Mouse (Mus musculus): Measurements from ENCODE around the gene 4921507P07Rik. TPM values are rescaled to one million over a fixed set of nuclear protein-coding genes. Genes with fewer than 3 reads are reported as not detected.
"Not testable (repeated sequence)": the region's sequence is repeated elsewhere in the genome, so short reads cannot be mapped to it uniquely, and the experiment has no call there.

4921507P07Rik gene
- polyA plus RNA-seq, 1 experiment from 2014 or later = 0.65 TPM

GRCm38 (mm10) chr6:50566997-50567255, 29.5 kb downstream of the 4921507P07Rik start:
- H3K4me1 ChIP-seq (ENCODE audit: control insufficient read depth, insufficient read depth, low read length) = no peaks in the 10 kb centered on the region
- peak; percentile 52 for DNase-seq (ENCODE audit: low spot score)

GRCm38 (mm10) chr6:50566141-50566996, 30.1 kb downstream of the 4921507P07Rik start, which contains the start of gene Cycs:
TSS of gene Cycs (minus strand) at chr6:50566538.
- Histone ChIP-seq H3K27ac (replicated peaks; ENCODE audit: low read depth, low read length) (peak within 1 kb of the TSS; percentile 85), H3K27me3 (replicated peaks; ENCODE audit: control insufficient read depth, insufficient read depth, low read length) (no peaks in the 10 kb centered on the region)
- under 1% methylated on average over 43 of the region's 78 CpGs for WGBS

More at GRCm38 (mm10) chr6:50566997-50567255, 29.5 kb downstream of the 4921507P07Rik start:
- H3K36me3 ChIP-seq (ENCODE audit: control insufficient read depth, insufficient read depth, low read length) = peaks cover 12% of the 10 kb centered on the region
- H3K27me3 ChIP-seq (replicated peaks; ENCODE audit: control insufficient read depth, insufficient read depth, low read length) = no peaks in the 10 kb centered on the region
- peak overlapping the region; percentile 79 for H3K9ac ChIP-seq (ENCODE audit: low read depth, low read length)
- 13% methylated on average over 6 of the region's 6 CpGs for WGBS
- H3K4me3 ChIP-seq (ENCODE audit: low read depth, low read length) = peak overlapping the region; percentile 66
- H3K9me3 ChIP-seq (ENCODE audit: control insufficient read depth, low read length) = no peaks in the 10 kb centered on the region
- no peak for ATAC-seq (ENCODE audit: low read depth)
- H3K27ac ChIP-seq (replicated peaks; ENCODE audit: low read depth, low read length) = peak overlapping the region; percentile 85
- H3K4me2 ChIP-seq (ENCODE audit: low read depth, low read length) = peak overlapping the region; percentile 59

GRCm38 (mm10) chr6:50563651-50564050, 32.8 kb downstream of the 4921507P07Rik start:
- Histone ChIP-seq H3K9ac (ENCODE audit: low read depth, low read length) (no peak overlapping the region), H3K36me3 (ENCODE audit: control insufficient read depth, insufficient read depth, low read length) (peaks cover 12% of the 10 kb centered on the region), H3K4me2 (ENCODE audit: low read depth, low read length) (no peak overlapping the region), H3K9me3 (ENCODE audit: control insufficient read depth, low read length) (no peaks in the 10 kb centered on the region), H3K4me1 (ENCODE audit: control insufficient read depth, insufficient read depth, low read length) (no peaks in the 10 kb centered on the region), H3K27me3 (replicated peaks; ENCODE audit: control insufficient read depth, insufficient read depth, low read length) (no peaks in the 10 kb centered on the region), H3K4me3 (ENCODE audit: low read depth, low read length) (no peak overlapping the region), H3K27ac (replicated peaks; ENCODE audit: low read depth, low read length) (no peak overlapping the region)
- WGBS = 95% methylated on average over 3 of the region's 3 CpGs
- no peak for ATAC-seq (ENCODE audit: low read depth)
- DNase-seq (ENCODE audit: low spot score) = no peak

More at GRCm38 (mm10) chr6:50566141-50566996, 30.1 kb downstream of the 4921507P07Rik start, which contains the start of gene Cycs:
- ATAC-seq (ENCODE audit: low read depth) (peak; percentile 98), DNase-seq (ENCODE audit: low spot score) (peak; percentile 99)
- Histone ChIP-seq H3K4me3 (ENCODE audit: low read depth, low read length) (peak within 1 kb of the TSS; percentile 66), H3K9me3 (ENCODE audit: control insufficient read depth, low read length) (no peaks in the 10 kb centered on the region), H3K4me1 (ENCODE audit: control insufficient read depth, insufficient read depth, low read length) (no peaks in the 10 kb centered on the region), H3K9ac (ENCODE audit: low read depth, low read length) (peak within 1 kb of the TSS; percentile 88), H3K36me3 (ENCODE audit: control insufficient read depth, insufficient read depth, low read length) (peaks cover 12% of the 10 kb centered on the region), H3K4me2 (ENCODE audit: low read depth, low read length) (peak within 1 kb of the TSS; percentile 88)

GRCm38 (mm10) chr6:50562421-50562820, 34.0 kb downstream of the 4921507P07Rik start:
- no peaks in the 10 kb centered on the region for H3K4me1 ChIP-seq (ENCODE audit: control insufficient read depth, insufficient read depth, low read length)
- no peak overlapping the region for H3K27ac ChIP-seq (replicated peaks; ENCODE audit: low read depth, low read length)
- no peak overlapping the region for H3K9ac ChIP-seq (ENCODE audit: low read depth, low read length)
- H3K36me3 ChIP-seq (ENCODE audit: control insufficient read depth, insufficient read depth, low read length) = peaks cover 12% of the 10 kb centered on the region
- no peak overlapping the region for H3K4me3 ChIP-seq (ENCODE audit: low read depth, low read length)
- H3K4me2 ChIP-seq (ENCODE audit: low read depth, low read length) = no peak overlapping the region
- no peaks in the 10 kb centered on the region for H3K9me3 ChIP-seq (ENCODE audit: control insufficient read depth, low read length)
- no peak for DNase-seq (ENCODE audit: low spot score)
- no peaks in the 10 kb centered on the region for H3K27me3 ChIP-seq (replicated peaks; ENCODE audit: control insufficient read depth, insufficient read depth, low read length)
- WGBS = 83% methylated on average over 4 of the region's 4 CpGs
- ATAC-seq (ENCODE audit: low read depth) = no peak

DNA sequence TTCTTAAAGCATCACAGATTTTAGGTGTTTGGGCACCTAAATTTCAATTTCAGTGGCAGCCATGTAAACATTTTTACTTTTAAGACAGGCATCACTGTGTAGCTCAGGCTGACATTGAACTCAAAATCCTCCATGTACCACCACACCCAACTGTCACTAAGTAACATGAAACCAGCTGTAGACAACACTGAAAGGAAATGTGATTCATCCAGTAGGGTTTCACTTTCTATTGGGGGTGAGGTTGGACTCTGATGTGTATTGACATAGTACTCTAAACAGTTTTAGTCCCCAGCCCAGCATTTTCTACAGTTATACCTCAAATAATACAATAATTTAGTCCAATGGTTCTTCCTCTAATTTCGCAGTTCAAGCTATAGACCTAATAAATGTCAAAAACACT, 35.7 kb downstream of the 4921507P07Rik start:
- H3K4me3 ChIP-seq (ENCODE audit: low read depth, low read length) = no peak overlapping the region
- ATAC-seq (ENCODE audit: low read depth) (no peak), DNase-seq (ENCODE audit: low spot score) (no peak)
- 95% methylated on average over 1 of the region's 1 CpGs for WGBS
- no peaks in the 10 kb centered on the region for H3K4me1 ChIP-seq (ENCODE audit: control insufficient read depth, insufficient read depth, low read length)
- H3K36me3 ChIP-seq (ENCODE audit: control insufficient read depth, insufficient read depth, low read length) = peaks cover 12% of the 10 kb centered on the region
- no peaks in the 10 kb centered on the region for H3K27me3 ChIP-seq (replicated peaks; ENCODE audit: control insufficient read depth, insufficient read depth, low read length)
- H3K9ac ChIP-seq (ENCODE audit: low read depth, low read length) = no peak overlapping the region
- H3K27ac ChIP-seq (replicated peaks; ENCODE audit: low read depth, low read length) = no peak overlapping the region
- H3K4me2 ChIP-seq (ENCODE audit: low read depth, low read length) = no peak overlapping the region
- no peaks in the 10 kb centered on the region for H3K9me3 ChIP-seq (ENCODE audit: control insufficient read depth, low read length)

GRCm38 (mm10) chr6:50558877-50559276, 37.6 kb downstream of the 4921507P07Rik start:
- Histone ChIP-seq H3K27ac (replicated peaks; ENCODE audit: low read depth, low read length) (no peak overlapping the region), H3K9me3 (ENCODE audit: control insufficient read depth, low read length) (no peaks in the 10 kb centered on the region), H3K27me3 (replicated peaks; ENCODE audit: control insufficient read depth, insufficient read depth, low read length) (no peaks in the 10 kb centered on the region), H3K4me2 (ENCODE audit: low read depth, low read length) (no peak overlapping the region), H3K9ac (ENCODE audit: low read depth, low read length) (no peak overlapping the region), H3K4me1 (ENCODE audit: control insufficient read depth, insufficient read depth, low read length) (no peaks in the 10 kb centered on the region), H3K36me3 (ENCODE audit: control insufficient read depth, insufficient read depth, low read length) (peaks cover 8% of the 10 kb centered on the region), H3K4me3 (ENCODE audit: low read depth, low read length) (no peak overlapping the region)
- ATAC-seq (ENCODE audit: low read depth) (no peak), DNase-seq (ENCODE audit: low spot score) (no peak)
- WGBS = 80% methylated on average over 4 of the region's 4 CpGs

DNA sequence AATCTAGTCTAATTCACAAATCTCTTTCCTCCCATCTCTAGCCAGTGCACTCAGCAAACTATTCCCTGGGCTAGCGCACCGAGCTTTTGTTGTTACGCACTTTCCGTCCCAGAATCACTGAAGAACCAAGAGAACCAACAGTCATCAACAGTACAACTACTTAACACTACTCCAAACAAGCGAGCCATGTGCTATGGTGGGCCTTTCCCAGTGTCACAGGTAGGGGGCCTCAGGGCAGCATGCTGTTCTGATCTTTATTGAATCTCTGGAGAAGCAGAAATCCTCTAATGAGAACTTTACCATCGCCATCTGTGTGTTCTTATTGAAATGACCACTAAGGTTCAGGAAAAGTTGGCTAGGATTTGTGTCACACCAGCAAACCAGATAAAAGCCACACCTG, 38.9 kb downstream of the 4921507P07Rik start:
- ATAC-seq (ENCODE audit: low read depth) (no peak), DNase-seq (ENCODE audit: low spot score) (no peak)
- Histone ChIP-seq H3K36me3 (ENCODE audit: control insufficient read depth, insufficient read depth, low read length) (no peaks in the 10 kb centered on the region), H3K4me2 (ENCODE audit: low read depth, low read length) (no peak overlapping the region), H3K4me1 (ENCODE audit: control insufficient read depth, insufficient read depth, low read length) (no peaks in the 10 kb centered on the region), H3K27ac (replicated peaks; ENCODE audit: low read depth, low read length) (no peak overlapping the region), H3K27me3 (replicated peaks; ENCODE audit: control insufficient read depth, insufficient read depth, low read length) (no peaks in the 10 kb centered on the region), H3K9me3 (ENCODE audit: control insufficient read depth, low read length) (no peaks in the 10 kb centered on the region), H3K9ac (ENCODE audit: low read depth, low read length) (no peak overlapping the region), H3K4me3 (ENCODE audit: low read depth, low read length) (no peak overlapping the region)
- 85% methylated on average over 6 of the region's 6 CpGs for WGBS

GRCm38 (mm10) chr6:50554223-50554622, 42.2 kb downstream of the 4921507P07Rik start:
- not testable (repeated sequence) for DNase-seq (ENCODE audit: low spot score); H3K27ac ChIP-seq (replicated peaks; ENCODE audit: low read depth, low read length); H3K4me2 ChIP-seq (ENCODE audit: low read depth, low read length); H3K4me1 ChIP-seq (ENCODE audit: control insufficient read depth, insufficient read depth, low read length); H3K36me3 ChIP-seq (ENCODE audit: control insufficient read depth, insufficient read depth, low read length); H3K9ac ChIP-seq (ENCODE audit: low read depth, low read length); H3K9me3 ChIP-seq (ENCODE audit: control insufficient read depth, low read length); ATAC-seq (ENCODE audit: low read depth); H3K27me3 ChIP-seq (replicated peaks; ENCODE audit: control insufficient read depth, insufficient read depth, low read length); H3K4me3 ChIP-seq (ENCODE audit: low read depth, low read length)
- WGBS = 89% methylated on average over 2 of the region's 2 CpGs
